Mouse (Mus musculus): ENCODE measurements around the gene Ugt1a7c. TPM values are rescaled to one million over a fixed set of nuclear protein-coding genes. Genes with fewer than 3 reads are reported as not detected.

Gene Ugt1a7c
- polyA plus RNA-seq, 1 experiment from 2014 or later = 0.65 TPM

DNA sequence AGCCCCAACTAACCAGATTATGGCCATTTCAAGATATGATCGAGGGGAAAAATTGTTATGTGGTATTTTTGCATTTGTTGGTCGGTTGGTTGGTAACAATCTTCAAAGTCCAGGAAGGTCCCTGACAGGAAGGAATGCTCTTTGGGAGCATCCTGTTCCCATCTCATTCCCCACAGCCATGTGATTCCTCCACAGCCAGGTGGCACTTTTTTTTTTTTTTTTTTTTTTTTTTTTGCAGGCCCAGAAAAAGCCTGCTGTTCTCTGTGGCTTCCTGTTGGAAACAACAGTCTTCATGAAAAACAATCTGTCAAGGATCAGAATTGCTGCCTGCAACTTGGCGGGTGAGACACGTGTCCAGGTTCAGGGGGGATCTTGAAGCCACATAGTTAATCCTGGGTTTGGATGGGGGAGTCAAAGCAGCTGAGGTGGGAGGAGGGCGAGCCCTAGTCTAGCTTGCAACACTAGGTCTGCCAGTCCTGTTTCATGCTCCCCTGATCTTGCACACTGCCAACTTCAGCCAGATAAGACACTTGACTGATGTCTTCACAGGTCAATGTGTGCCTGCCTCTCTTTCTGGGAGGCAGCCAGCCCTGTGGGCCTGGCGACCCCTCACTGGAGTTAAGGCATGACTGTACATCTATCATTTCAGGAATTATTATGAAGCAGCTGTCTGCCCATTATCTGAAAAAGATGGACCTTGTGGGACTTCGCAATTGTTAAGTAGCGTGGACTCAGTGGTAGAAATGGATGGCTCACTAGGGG lies 164.2 kb downstream of the Ugt1a7c start:
- H3K4me3 ChIP-seq (ENCODE audit: low read depth, low read length) = no peak overlapping the region
- no peak for DNase-seq (ENCODE audit: low spot score)
- no peak overlapping the region for H3K4me2 ChIP-seq (ENCODE audit: low read depth)
- 0 out of 2 replicates have a peak overlapping the region, but pooled peaks have one; percentile 0 for H3K27ac ChIP-seq (ENCODE audit: low read depth, low read length)
- no peaks in the 10 kb centered on the region for H3K27me3 ChIP-seq (ENCODE audit: control insufficient read depth, insufficient read depth, low read length)
- no peak overlapping the region for H3K9ac ChIP-seq (ENCODE audit: low read length)
- H3K9me3 ChIP-seq (ENCODE audit: control insufficient read depth, low read length) = peaks cover 78% of the 10 kb centered on the region
- no peaks in the 10 kb centered on the region for H3K4me1 ChIP-seq (ENCODE audit: control insufficient read depth, insufficient read depth, low read length)
- peak; percentile 2 for ATAC-seq (ENCODE audit: insufficient read depth, low FRiP score, low TSS enrichment)
- WGBS = 77% methylated on average over 8 of the region's 8 CpGs
- H3K36me3 ChIP-seq (ENCODE audit: control insufficient read depth, insufficient read depth, low read length) = peaks cover 34% of the 10 kb centered on the region

DNA sequence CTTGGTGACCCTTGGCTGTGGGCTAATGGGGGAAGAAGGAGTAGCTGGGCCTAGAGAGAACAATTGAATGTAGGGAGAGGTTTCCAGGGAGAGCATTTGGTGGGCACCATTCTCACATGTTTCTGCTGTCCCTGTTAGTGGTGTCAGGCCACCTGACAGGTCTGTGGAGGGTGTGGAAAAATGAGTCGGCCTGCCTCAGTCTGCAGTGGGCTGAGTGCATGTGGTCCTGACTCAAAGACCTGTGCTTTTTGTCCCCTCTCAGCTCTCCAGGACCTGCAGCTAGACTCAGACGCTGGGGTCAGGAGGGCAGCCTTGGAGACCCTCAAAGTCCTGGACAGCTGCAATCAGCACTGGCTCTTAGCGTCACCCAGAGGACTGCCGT lies 164.8 kb downstream of the Ugt1a7c start:
- peak; percentile 63 for DNase-seq (ENCODE audit: low spot score)
- 76% methylated on average over 4 of the region's 4 CpGs for WGBS
- peak; percentile 3; the same call in 1 of the 2 replicates for ATAC-seq (ENCODE audit: insufficient read depth, low FRiP score, low TSS enrichment)
- Histone ChIP-seq H3K4me1 (ENCODE audit: control insufficient read depth, insufficient read depth, low read length) (no peaks in the 10 kb centered on the region), H3K36me3 (ENCODE audit: control insufficient read depth, insufficient read depth, low read length) (peaks cover 40% of the 10 kb centered on the region), H3K27ac (ENCODE audit: low read depth, low read length) (0 out of 2 replicates have a peak overlapping the region, but pooled peaks have one; percentile 0), H3K4me3 (ENCODE audit: low read depth, low read length) (no peak overlapping the region), H3K27me3 (ENCODE audit: control insufficient read depth, insufficient read depth, low read length) (no peaks in the 10 kb centered on the region), H3K4me2 (ENCODE audit: low read depth) (no peak overlapping the region), H3K9me3 (ENCODE audit: control insufficient read depth, low read length) (peaks cover 76% of the 10 kb centered on the region), H3K9ac (ENCODE audit: low read length) (no peak overlapping the region)

- Histone ChIP-seq H3K9ac (ENCODE audit: low read length) (no peak overlapping the region), H3K36me3 (ENCODE audit: control insufficient read depth, insufficient read depth, low read length) (peaks cover 45% of the 10 kb centered on the region), H3K27ac (ENCODE audit: low read depth, low read length) (no peak overlapping the region), H3K4me2 (ENCODE audit: low read depth) (no peak overlapping the region), H3K27me3 (ENCODE audit: control insufficient read depth, insufficient read depth, low read length) (no peaks in the 10 kb centered on the region), H3K4me3 (ENCODE audit: low read depth, low read length) (no peak overlapping the region), H3K4me1 (ENCODE audit: control insufficient read depth, insufficient read depth, low read length) (no peaks in the 10 kb centered on the region), H3K9me3 (ENCODE audit: control insufficient read depth, low read length) (peaks cover 76% of the 10 kb centered on the region)
- 81% methylated on average over 6 of the region's 6 CpGs for WGBS
- ATAC-seq (ENCODE audit: insufficient read depth, low FRiP score, low TSS enrichment) (peak; percentile 5), DNase-seq (ENCODE audit: low spot score) (no peak)
These were observed 165.3 kb downstream of the Ugt1a7c start for GRCm38 (mm10) chr1:88260114-88260513.

DNA sequence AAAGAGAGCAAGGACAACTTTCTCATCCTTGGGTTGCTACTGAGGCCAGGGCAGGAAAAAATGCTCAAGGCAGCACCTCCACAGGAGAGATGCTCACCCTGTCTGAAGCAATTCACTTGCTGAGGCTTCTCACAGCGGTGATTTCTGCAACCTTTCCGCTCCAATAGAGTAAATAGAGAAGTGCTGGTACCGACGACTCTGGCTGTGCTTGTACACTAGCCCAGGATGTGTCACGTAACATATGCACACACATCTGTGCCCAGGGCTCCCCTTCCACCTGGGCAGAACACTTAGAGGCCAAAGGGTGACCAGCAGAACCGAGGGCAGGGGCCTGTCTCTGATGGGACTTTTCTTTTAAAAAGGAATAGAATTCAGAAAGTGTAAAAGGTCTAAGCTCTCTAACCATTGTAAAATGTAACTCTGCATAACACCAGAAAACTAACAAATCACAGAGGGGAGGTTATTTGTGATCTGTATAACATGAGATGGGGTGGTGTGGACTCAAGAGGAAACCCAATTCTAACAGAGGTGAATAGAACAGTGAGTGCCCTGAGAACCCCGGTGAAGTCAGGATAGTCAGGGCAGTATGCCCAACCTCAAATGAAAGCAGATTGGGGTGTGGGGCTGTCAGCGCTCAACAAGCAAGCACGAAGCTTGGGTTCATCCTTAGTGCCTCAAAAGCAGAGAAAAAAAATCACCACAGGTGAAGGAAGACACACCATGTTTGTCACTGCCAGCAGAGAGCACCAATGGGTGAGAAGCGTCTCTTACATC lies 165.9 kb downstream of the Ugt1a7c start:
- H3K9me3 ChIP-seq (ENCODE audit: control insufficient read depth, low read length) = peaks cover 76% of the 10 kb centered on the region
- WGBS = 86% methylated on average over 10 of the region's 10 CpGs
- no peak for ATAC-seq (ENCODE audit: insufficient read depth, low FRiP score, low TSS enrichment)

DNA sequence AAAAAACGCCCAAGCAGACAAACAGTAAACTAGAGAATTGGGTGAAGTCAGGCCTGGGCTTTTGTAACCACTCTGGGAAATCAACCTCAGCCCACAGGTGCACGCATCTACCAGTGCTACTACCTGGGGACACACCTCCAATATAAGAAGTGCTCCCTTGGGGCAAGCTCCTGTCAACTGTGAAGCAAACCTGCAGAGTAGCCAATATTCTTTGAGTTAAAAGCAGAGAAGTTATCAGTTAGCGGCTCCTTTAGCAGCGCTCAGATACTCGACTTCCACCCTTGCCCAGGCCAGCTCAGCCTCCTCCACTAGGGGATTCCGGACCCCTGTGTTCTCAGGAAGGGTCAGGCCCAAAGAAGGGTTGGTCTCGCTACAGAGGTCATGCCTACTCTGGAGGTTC lies 166.8 kb downstream of the Ugt1a7c start:
- DNase-seq (ENCODE audit: low spot score) (no peak), ATAC-seq (ENCODE audit: insufficient read depth, low FRiP score, low TSS enrichment) (no peak)
- 86% methylated on average over 7 of the region's 7 CpGs for WGBS
- Histone ChIP-seq H3K36me3 (ENCODE audit: control insufficient read depth, insufficient read depth, low read length) (peaks cover 61% of the 10 kb centered on the region), H3K4me3 (ENCODE audit: low read depth, low read length) (no peak overlapping the region), H3K9me3 (ENCODE audit: control insufficient read depth, low read length) (peaks cover 70% of the 10 kb centered on the region), H3K4me1 (ENCODE audit: control insufficient read depth, insufficient read depth, low read length) (no peaks in the 10 kb centered on the region), H3K27ac (ENCODE audit: low read depth, low read length) (no peak overlapping the region), H3K9ac (ENCODE audit: low read length) (no peak overlapping the region), H3K27me3 (ENCODE audit: control insufficient read depth, insufficient read depth, low read length) (no peaks in the 10 kb centered on the region), H3K4me2 (ENCODE audit: low read depth) (no peak overlapping the region)

More for the DNA sequence above, 165.9 kb downstream of the Ugt1a7c start:
- H3K27ac ChIP-seq (ENCODE audit: low read depth, low read length) = no peak overlapping the region
- H3K9ac ChIP-seq (ENCODE audit: low read length) = no peak overlapping the region
- no peak for DNase-seq (ENCODE audit: low spot score)
- H3K4me2 ChIP-seq (ENCODE audit: low read depth) = no peak overlapping the region
- H3K27me3 ChIP-seq (ENCODE audit: control insufficient read depth, insufficient read depth, low read length) = no peaks in the 10 kb centered on the region
- H3K4me1 ChIP-seq (ENCODE audit: control insufficient read depth, insufficient read depth, low read length) = no peaks in the 10 kb centered on the region
- H3K36me3 ChIP-seq (ENCODE audit: control insufficient read depth, insufficient read depth, low read length) = peaks cover 51% of the 10 kb centered on the region
- H3K4me3 ChIP-seq (ENCODE audit: low read depth, low read length) = no peak overlapping the region

GRCm38 (mm10) chr1:88262255-88262654 lies 167.4 kb downstream of the Ugt1a7c start:
- H3K9me3 ChIP-seq (ENCODE audit: control insufficient read depth, low read length) = peaks cover 65% of the 10 kb centered on the region
- no peak overlapping the region for H3K9ac ChIP-seq (ENCODE audit: low read length)
- no peaks in the 10 kb centered on the region for H3K27me3 ChIP-seq (ENCODE audit: control insufficient read depth, insufficient read depth, low read length)
- H3K36me3 ChIP-seq (ENCODE audit: control insufficient read depth, insufficient read depth, low read length) = peaks cover 66% of the 10 kb centered on the region
- H3K4me3 ChIP-seq (ENCODE audit: low read depth, low read length) = no peak overlapping the region
- DNase-seq (ENCODE audit: low spot score) (peak; percentile 68), ATAC-seq (ENCODE audit: insufficient read depth, low FRiP score, low TSS enrichment) (no peak)
- no peak overlapping the region for H3K4me2 ChIP-seq (ENCODE audit: low read depth)
- no peaks in the 10 kb centered on the region for H3K4me1 ChIP-seq (ENCODE audit: control insufficient read depth, insufficient read depth, low read length)
- H3K27ac ChIP-seq (ENCODE audit: low read depth, low read length) = no peak overlapping the region
- 87% methylated on average over 4 of the region's 4 CpGs for WGBS

DNA sequence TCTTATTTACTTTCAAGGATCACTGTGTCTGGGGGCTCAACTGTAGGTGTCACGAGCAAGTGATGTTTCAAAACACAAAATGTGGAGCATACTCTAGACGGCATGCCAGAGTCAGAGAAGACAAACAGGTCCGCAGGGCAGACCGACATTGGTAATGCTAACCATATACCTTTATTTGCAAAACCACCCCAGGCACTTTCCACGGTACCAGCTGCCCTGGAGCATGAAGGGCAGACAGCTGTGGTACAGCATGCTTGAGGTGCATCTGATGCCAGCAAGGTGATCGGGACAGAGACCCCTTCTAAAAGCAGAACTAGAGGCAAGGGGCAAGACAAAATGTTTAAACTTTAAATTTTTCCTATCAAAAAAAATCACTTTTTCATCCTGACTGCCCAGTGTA lies 168.1 kb downstream of the Ugt1a7c start:
- Histone ChIP-seq H3K4me3 (ENCODE audit: low read depth, low read length) (no peak overlapping the region), H3K9ac (ENCODE audit: low read length) (no peak overlapping the region), H3K27ac (ENCODE audit: low read depth, low read length) (no peak overlapping the region), H3K36me3 (ENCODE audit: control insufficient read depth, insufficient read depth, low read length) (peaks cover 73% of the 10 kb centered on the region), H3K9me3 (ENCODE audit: control insufficient read depth, low read length) (peaks cover 60% of the 10 kb centered on the region), H3K27me3 (ENCODE audit: control insufficient read depth, insufficient read depth, low read length) (no peaks in the 10 kb centered on the region), H3K4me1 (ENCODE audit: control insufficient read depth, insufficient read depth, low read length) (no peaks in the 10 kb centered on the region), H3K4me2 (ENCODE audit: low read depth) (no peak overlapping the region)
- DNase-seq (ENCODE audit: low spot score) (no peak), ATAC-seq (ENCODE audit: insufficient read depth, low FRiP score, low TSS enrichment) (no peak)
- 76% methylated on average over 6 of the region's 6 CpGs for WGBS

DNA sequence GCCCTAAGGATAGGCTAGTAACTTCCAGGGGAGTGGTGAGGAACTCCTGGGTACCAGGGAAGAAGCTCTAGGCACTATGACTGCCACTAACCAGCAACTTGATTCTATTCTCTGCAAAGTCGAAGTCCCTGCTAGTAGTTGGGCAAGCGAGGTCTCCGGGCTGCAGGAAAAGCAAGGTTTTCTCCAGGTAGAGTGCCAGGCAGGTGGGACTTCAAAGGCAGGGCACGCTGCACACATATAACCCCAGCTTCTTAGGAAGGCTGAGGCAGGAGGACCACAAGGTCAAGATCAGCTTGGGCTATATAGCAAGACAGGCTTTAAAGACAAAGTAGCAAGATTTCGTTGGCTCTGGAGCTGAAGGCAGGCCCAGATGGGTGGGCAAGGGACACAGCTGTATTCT lies 168.9 kb downstream of the Ugt1a7c start:
- peaks cover 57% of the 10 kb centered on the region for H3K9me3 ChIP-seq (ENCODE audit: control insufficient read depth, low read length)

More for the DNA sequence above, 168.9 kb downstream of the Ugt1a7c start:
- Histone ChIP-seq H3K4me2 (ENCODE audit: low read depth) (no peak overlapping the region), H3K9ac (ENCODE audit: low read length) (no peak overlapping the region), H3K4me3 (ENCODE audit: low read depth, low read length) (no peak overlapping the region), H3K4me1 (ENCODE audit: control insufficient read depth, insufficient read depth, low read length) (no peaks in the 10 kb centered on the region), H3K27ac (ENCODE audit: low read depth, low read length) (no peak overlapping the region), H3K36me3 (ENCODE audit: control insufficient read depth, insufficient read depth, low read length) (peaks cover 81% of the 10 kb centered on the region), H3K27me3 (ENCODE audit: control insufficient read depth, insufficient read depth, low read length) (no peaks in the 10 kb centered on the region)
- no peak for ATAC-seq (ENCODE audit: insufficient read depth, low FRiP score, low TSS enrichment)
- no peak for DNase-seq (ENCODE audit: low spot score)
- WGBS = 93% methylated on average over 5 of the region's 5 CpGs
